Mouse (Mus musculus): ENCODE data around the gene Iqgap2. TPM values are rescaled to one million over a fixed set of nuclear protein-coding genes. Genes with fewer than 3 reads are reported as not detected.

The Iqgap2 gene
- polyA plus RNA-seq, 1 experiment = 20.4 TPM

GRCm38 (mm10) chr13:95836944-95837343 is 54.8 kb downstream of the Iqgap2 start:
- WGBS = 36% methylated on average over 3 of the region's 3 CpGs
- DNase-seq (ENCODE audit: low read depth, low spot score) = peak; percentile 92

DNA sequence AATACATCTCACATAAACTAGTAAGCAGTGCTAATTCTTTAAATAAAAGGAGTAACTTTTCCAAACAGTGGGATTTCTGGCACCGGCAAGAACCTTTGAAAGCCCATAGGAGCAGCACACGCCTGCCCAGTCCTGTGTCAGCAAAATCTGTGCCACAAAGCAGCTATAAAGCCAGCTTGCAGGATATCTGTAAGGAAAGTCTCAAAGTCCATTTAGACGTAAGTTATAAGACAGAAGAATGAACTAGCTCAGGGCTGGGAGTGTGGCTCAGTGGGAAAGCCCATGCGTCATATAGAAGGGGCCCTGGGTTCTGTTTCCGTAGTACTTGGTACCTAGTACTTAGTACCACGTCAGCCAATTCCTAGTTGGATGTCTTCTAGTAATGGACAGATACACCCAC is 58.2 kb downstream of the Iqgap2 start:
- DNase-seq (ENCODE audit: low read depth, low spot score) = no peak
- 34% methylated on average over 6 of the region's 6 CpGs for WGBS

DNA sequence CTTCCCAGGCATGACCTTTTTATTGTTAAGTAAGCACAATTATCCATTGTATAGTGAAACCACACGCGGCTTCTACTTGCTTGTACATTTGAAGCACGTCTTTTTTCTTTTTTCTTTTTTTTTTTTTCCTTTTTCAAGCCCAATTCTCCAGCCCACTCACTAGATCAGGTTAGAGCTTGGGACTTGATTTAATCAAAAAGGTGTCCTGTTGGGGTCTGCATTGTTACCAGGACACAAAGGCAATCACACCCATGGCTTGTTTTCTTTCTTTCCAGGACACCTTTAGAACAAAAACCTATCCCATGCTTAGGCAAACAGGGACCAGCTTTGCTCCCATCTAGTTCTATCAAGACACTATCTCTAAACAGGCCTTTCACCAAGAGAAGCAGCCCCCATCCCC is 59.0 kb downstream of the Iqgap2 start:
- 30% methylated on average over 3 of the region's 3 CpGs for WGBS
- DNase-seq (ENCODE audit: low read depth, low spot score) = no peak

DNA sequence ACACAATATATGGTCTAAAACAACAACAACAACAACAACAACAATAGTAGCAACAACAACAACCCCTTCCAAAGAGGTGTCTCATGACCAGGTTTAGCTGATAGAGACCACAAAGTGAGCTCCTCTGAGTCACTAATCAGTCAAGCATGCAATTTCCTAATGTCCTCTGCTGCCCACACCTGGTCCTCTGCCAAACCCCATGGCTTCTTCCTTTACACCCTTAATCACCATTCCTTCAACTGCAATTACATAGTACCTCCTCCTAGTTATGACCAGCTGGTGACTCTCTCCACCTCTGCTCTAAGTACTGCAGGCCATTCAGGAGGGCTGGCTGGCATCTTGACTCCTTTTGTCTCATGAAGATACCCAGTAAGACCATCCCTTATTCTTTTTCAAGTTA is 60.0 kb downstream of the Iqgap2 start:
- no peak for DNase-seq (ENCODE audit: low read depth, low spot score)

DNA sequence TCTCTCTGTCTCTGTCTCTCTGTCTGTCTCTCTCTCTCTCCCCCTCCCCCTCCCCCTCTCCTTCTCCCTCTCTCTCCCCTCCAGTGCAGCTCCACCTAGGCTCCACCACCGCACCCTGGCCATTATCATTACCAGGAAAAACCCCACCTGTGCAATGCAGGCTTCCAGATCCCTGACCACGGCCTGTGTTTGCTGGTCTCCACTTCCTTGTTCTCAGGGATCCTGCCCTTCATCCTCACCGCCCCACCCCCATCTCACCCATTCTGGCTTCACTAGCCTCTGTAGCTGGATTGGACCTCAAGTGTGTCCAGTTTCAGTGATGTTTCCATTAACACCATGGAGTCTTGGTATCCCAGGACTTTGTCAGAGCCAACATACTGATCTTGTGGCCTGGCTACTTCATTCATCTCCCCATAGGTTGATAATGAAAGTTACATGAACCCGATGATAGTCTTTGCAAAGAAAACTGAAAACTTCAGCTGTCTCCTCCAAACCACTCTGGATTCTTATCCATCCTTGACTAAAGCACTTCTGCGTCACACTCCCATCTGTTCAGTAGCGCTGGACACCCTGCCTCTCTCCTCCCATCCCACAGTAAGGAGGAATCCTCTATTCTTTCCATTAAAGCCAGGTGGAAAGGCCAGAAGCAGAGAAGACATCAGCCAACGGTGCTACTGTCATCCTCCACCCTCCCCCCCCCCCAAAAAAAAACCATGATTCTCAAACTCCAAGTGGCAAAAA is 62.1 kb downstream of the Iqgap2 start:
- WGBS = 60% methylated on average over 7 of the region's 7 CpGs

GRCm38 (mm10) chr13:95828616-95829015 is 63.1 kb downstream of the Iqgap2 start:
- no peak for DNase-seq (ENCODE audit: low read depth, low spot score)
- 86% methylated on average over 5 of the region's 5 CpGs for WGBS

More for the DNA sequence above, 62.1 kb downstream of the Iqgap2 start:
- peak; percentile 68 for DNase-seq (ENCODE audit: low read depth, low spot score)

GRCm38 (mm10) chr13:95826178-95826577 is 65.5 kb downstream of the Iqgap2 start:
- DNase-seq (ENCODE audit: low read depth, low spot score) = no peak
- WGBS = 28% methylated on average over 6 of the region's 6 CpGs

- no peak for DNase-seq (ENCODE audit: low read depth, low spot score)
- WGBS = 80% methylated on average over 6 of the region's 6 CpGs
Observed at GRCm38 (mm10) chr13:95822918-95823317, 68.8 kb downstream of the Iqgap2 start.

- 87% methylated on average over 9 of the region's 9 CpGs for WGBS
- DNase-seq (ENCODE audit: low read depth, low spot score) = no peak
Observed at GRCm38 (mm10) chr13:95820071-95820470, 71.7 kb downstream of the Iqgap2 start.

DNA sequence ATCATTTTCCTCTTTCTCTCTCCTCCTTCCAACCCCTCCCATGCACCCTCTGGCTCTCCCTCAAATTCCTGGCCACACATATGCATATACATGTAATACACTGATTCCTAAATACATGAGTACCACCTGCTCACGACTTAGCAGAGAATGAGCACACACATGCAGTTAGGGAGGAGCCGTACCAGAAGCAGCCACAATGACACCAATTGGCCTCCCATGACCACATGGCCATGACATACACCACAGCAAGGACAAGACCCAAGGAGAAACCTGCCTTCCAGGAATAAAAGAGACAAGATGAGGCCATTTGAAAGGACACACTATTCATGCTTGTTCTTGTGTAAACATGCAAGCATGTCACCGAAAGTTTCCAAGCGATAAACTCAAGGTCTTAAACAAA is 72.8 kb downstream of the Iqgap2 start:
- WGBS = 69% methylated on average over 4 of the region's 4 CpGs
- DNase-seq (ENCODE audit: low read depth, low spot score) = no peak

DNA sequence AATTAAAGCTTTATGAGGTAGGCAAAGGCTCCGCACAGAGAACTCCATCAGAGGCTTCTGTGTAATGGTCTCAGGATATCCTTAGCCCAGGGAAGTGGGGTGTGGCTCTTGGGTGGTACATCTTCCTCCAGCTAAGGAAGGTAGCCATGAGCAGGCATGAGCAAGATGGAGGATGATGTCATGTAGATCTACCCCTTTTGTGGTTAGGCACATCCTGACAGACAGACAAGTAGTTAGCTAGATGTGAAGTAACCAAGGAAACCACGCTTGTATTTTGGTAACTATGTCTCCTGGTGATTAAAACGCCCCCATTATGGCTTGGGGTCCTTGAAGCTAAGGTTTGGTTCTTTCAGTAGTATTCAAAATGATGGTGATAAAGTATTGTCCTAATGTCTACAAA is 78.1 kb downstream of the Iqgap2 start:
- DNase-seq (ENCODE audit: low read depth, low spot score) = no peak
- 88% methylated on average over 3 of the region's 3 CpGs for WGBS

DNA sequence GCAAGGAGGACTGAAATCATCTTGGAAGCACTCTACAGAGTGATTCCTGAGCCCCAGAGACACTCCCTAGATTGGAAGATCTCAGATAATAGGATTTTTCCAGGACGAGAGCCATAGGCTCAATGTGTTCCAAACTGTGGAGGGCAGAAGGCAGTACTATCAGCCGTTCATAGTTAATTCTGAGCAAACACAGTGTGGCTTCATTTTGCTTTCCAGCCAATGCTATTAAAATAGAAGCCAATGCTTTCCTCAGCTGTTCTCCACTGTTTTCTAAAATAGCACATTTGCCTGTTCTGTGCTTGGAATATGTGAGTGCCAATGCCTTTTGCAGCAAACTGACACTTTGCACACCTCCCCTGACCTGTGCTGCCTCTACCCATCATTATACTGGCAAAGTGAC is 80.9 kb downstream of the Iqgap2 start:
- WGBS = 55% methylated on average over 2 of the region's 2 CpGs
- DNase-seq (ENCODE audit: low read depth, low spot score) = no peak

GRCm38 (mm10) chr13:95807106-95807750 is 84.5 kb downstream of the Iqgap2 start:
- WGBS = 78% methylated on average over 5 of the region's 5 CpGs
- DNase-seq (ENCODE audit: low read depth, low spot score) = no peak

GRCm38 (mm10) chr13:95805469-95806166 is 86.1 kb downstream of the Iqgap2 start:
- no peak for DNase-seq (ENCODE audit: low read depth, low spot score)
- 46% methylated on average over 13 of the region's 13 CpGs for WGBS

GRCm38 (mm10) chr13:95804113-95804512 is 87.6 kb downstream of the Iqgap2 start:
- DNase-seq (ENCODE audit: low read depth, low spot score) = no peak
- 91% methylated on average over 6 of the region's 6 CpGs for WGBS

DNA sequence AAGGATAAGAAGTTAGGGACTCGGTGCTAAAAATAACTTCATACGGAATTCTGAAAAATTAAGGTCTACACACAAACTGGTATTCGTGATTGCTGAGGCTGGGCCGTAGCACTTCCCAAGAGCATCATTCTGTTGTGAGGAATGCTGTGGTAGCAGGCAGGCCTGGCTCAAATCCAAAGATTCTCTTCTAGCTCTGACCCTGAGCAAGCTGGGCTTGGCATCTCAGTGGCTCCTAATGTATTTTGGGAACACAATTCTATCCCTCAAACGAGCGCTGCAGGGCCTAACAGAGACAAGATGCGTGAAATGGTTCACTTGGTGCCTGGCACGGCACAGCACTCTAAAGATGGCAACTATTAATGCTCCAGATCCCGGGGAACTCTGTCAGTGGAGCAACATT is 90.8 kb downstream of the Iqgap2 start:
- 82% methylated on average over 9 of the region's 9 CpGs for WGBS
- DNase-seq (ENCODE audit: low read depth, low spot score) = no peak

GRCm38 (mm10) chr13:95799322-95799721 is 92.4 kb downstream of the Iqgap2 start:
- WGBS = 86% methylated on average over 4 of the region's 4 CpGs
- DNase-seq (ENCODE audit: low read depth, low spot score) = no peak

GRCm38 (mm10) chr13:95798721-95799120 is 93.0 kb downstream of the Iqgap2 start:
- 60% methylated on average over 6 of the region's 6 CpGs for WGBS
- no peak for DNase-seq (ENCODE audit: low read depth, low spot score)

GRCm38 (mm10) chr13:95797530-95797929 is 94.2 kb downstream of the Iqgap2 start:
- WGBS = 91% methylated on average over 2 of the region's 2 CpGs
- DNase-seq (ENCODE audit: low read depth, low spot score) = no peak

DNA sequence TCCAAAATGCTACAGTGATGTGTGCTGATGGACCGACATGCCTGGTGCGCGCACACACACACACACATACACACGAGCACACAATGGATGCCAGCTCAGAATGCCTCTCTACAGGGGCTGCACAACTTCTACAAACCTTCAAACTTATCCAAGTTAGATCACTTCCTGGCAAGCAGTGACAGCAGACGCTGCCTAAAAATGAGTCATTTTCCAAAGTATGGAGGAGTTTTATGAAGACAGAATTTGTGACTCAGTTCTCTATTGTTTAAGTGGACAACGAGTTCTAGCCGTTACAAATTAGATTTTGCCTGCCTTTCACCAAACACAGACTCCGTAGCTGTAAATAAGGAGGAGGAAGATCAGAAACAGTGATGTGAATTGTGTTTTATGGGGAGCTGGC is 97.4 kb downstream of the Iqgap2 start:
- DNase-seq (ENCODE audit: low read depth, low spot score) = no peak
- WGBS = 66% methylated on average over 8 of the region's 8 CpGs

DNA sequence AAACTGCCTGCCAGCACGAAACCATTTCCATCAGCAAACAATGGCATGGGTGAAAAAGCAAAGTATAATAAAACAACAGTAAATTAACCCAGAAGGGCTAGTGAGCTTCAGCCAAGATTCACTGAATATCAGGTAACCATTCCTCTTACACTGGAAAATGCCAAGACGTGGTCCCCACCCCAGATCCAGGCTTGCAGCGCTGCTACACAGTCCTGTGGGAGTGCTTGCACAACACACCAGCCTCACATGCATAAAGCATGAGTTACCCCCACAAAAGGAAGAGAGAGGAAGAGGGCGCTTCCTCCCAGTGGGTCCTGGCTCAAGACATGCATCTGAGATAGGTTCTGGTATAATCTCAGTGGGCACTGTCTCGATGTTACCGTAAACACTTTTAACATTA is 100.8 kb downstream of the Iqgap2 start:
- 75% methylated on average over 6 of the region's 6 CpGs for WGBS
- DNase-seq (ENCODE audit: low read depth, low spot score) = no peak
